Mouse (Mus musculus): ENCODE measurements at regions not wholly inside any gene's neighbourhood (a gene's known extent, or its start where the extent isn't known, plus 50 kb on each side); places are given as distances from the start of the nearest gene placed in this dataset.
"Not testable (repeated sequence)": the region's sequence is repeated elsewhere in the genome, so short reads cannot be mapped to it uniquely, and the experiment has no call there.

GRCm38 (mm10) chr3:65608385-65608784 lies 57.6 kb upstream of the Lekr1 start:
- no peak for ATAC-seq (ENCODE audit: insufficient number of reproducible peaks, low FRiP score, low TSS enrichment, low read depth)
- no peak overlapping the region for H3K4me2 ChIP-seq (replicated peaks)
- H3K27me3 ChIP-seq = no peaks in the 10 kb centered on the region
- 47% methylated on average over 5 of the region's 5 CpGs for WGBS
- H3K36me3 ChIP-seq = no peaks in the 10 kb centered on the region
- H3K4me1 ChIP-seq = peaks cover 11% of the 10 kb centered on the region
- H3K9me3 ChIP-seq (replicated peaks) = no peaks in the 10 kb centered on the region
- H3K4me3 ChIP-seq (replicated peaks) = no peak overlapping the region
- H3K27ac ChIP-seq (replicated peaks) = no peak overlapping the region
- H3K9ac ChIP-seq = no peak overlapping the region

- WGBS = 78% methylated on average over 3 of the region's 3 CpGs
- peaks cover 11% of the 10 kb centered on the region for H3K4me1 ChIP-seq
- H3K4me3 ChIP-seq (replicated peaks) = no peak overlapping the region
- H3K9me3 ChIP-seq (replicated peaks) = no peaks in the 10 kb centered on the region
- H3K4me2 ChIP-seq (replicated peaks) = no peak overlapping the region
- no peak overlapping the region for H3K9ac ChIP-seq
- no peak for ATAC-seq (ENCODE audit: insufficient number of reproducible peaks, low FRiP score, low TSS enrichment, low read depth)
- H3K27ac ChIP-seq (replicated peaks) = no peak overlapping the region
- no peaks in the 10 kb centered on the region for H3K36me3 ChIP-seq
- H3K27me3 ChIP-seq = no peaks in the 10 kb centered on the region
Observed at GRCm38 (mm10) chr3:65611712-65612111, 54.3 kb upstream of the Lekr1 start.

- no peak for ATAC-seq (ENCODE audit: insufficient number of reproducible peaks, low FRiP score, low TSS enrichment, low read depth)
- Histone ChIP-seq H3K4me2 (replicated peaks) (no peak overlapping the region), H3K4me1 (peaks cover 11% of the 10 kb centered on the region), H3K4me3 (replicated peaks) (no peak overlapping the region), H3K9ac (no peak overlapping the region), H3K36me3 (no peaks in the 10 kb centered on the region), H3K27ac (replicated peaks) (peak overlapping the region; percentile 44; the same call in 1 of the 2 replicates), H3K9me3 (replicated peaks) (no peaks in the 10 kb centered on the region), H3K27me3 (no peaks in the 10 kb centered on the region)
- WGBS = 29% methylated on average over 6 of the region's 6 CpGs
Observed at GRCm38 (mm10) chr3:65612387-65612786, 53.6 kb upstream of the Lekr1 start.

GRCm38 (mm10) chr3:65612968-65613367 lies 53.1 kb upstream of the Lekr1 start:
- no peak for ATAC-seq (ENCODE audit: insufficient number of reproducible peaks, low FRiP score, low TSS enrichment, low read depth)
- Histone ChIP-seq H3K4me2 (replicated peaks) (no peak overlapping the region), H3K27ac (replicated peaks) (0 out of 2 replicates have a peak overlapping the region, but pooled peaks have one; percentile 44)

GRCm38 (mm10) chr3:65614901-65615300 lies 51.1 kb upstream of the Lekr1 start:
- not testable (repeated sequence) for H3K4me3 ChIP-seq (replicated peaks); H3K27me3 ChIP-seq; H3K9me3 ChIP-seq (replicated peaks); H3K36me3 ChIP-seq; ATAC-seq (ENCODE audit: insufficient number of reproducible peaks, low FRiP score, low TSS enrichment, low read depth); H3K4me2 ChIP-seq (replicated peaks); H3K9ac ChIP-seq; H3K27ac ChIP-seq (replicated peaks)
- H3K4me1 ChIP-seq = peaks cover 11% of the 10 kb centered on the region
- 84% methylated on average over 8 of the region's 8 CpGs for WGBS

More at GRCm38 (mm10) chr3:65612968-65613367, 53.1 kb upstream of the Lekr1 start:
- Histone ChIP-seq H3K9ac (no peak overlapping the region), H3K4me3 (replicated peaks) (no peak overlapping the region), H3K27me3 (no peaks in the 10 kb centered on the region), H3K4me1 (peaks cover 11% of the 10 kb centered on the region), H3K36me3 (no peaks in the 10 kb centered on the region), H3K9me3 (replicated peaks) (no peaks in the 10 kb centered on the region)
- WGBS = 58% methylated on average over 6 of the region's 6 CpGs
